Mouse (Mus musculus): ENCODE measurements around the gene Rnf152.

Rnf152 gene

DNA sequence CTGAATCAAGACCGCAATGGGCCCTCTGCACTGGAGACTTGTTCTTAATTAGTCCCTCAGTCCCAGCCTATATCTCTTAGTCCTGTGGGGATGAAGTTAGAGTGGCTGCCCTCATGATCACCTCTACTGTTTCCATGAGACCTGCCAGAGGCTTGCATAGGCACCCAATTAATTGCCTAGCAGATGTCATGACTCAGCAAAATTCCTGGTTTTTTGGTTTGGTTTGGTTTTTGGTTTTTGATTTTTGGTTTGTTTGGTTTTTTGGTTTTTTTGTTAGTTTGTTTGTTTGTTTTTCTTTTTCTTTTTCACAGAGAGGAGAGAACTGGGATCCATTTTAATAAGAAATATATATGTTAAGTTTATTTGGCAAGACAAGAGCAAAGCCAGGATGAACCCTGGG, 28.7 kb downstream of the Rnf152 start:
- POLR2A ChIA-PET, result no interaction called here
- CTCF ChIA-PET, result no interaction called here

DNA sequence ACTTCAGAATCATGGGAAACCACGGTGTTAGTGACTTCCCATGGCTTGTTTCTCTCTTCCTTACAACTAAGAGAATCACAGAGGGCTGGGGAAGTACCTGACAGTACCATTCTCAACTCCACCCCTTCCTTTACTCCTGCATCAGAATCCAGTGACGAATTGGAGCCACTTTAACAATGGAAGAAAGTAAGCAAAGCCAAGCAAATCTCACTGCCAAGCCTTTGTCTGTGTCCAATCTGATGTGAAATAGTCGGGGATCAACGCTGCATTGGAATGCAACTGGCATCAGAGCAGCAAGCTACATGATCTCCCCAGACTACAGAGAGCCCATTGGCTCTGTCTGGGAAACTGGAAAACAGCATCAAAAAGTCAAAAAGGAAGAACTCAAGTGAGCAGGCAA, 31.9 kb downstream of the Rnf152 start:
- ChIA-PET POLR2A (no interaction called here), CTCF (no interaction called here)

DNA sequence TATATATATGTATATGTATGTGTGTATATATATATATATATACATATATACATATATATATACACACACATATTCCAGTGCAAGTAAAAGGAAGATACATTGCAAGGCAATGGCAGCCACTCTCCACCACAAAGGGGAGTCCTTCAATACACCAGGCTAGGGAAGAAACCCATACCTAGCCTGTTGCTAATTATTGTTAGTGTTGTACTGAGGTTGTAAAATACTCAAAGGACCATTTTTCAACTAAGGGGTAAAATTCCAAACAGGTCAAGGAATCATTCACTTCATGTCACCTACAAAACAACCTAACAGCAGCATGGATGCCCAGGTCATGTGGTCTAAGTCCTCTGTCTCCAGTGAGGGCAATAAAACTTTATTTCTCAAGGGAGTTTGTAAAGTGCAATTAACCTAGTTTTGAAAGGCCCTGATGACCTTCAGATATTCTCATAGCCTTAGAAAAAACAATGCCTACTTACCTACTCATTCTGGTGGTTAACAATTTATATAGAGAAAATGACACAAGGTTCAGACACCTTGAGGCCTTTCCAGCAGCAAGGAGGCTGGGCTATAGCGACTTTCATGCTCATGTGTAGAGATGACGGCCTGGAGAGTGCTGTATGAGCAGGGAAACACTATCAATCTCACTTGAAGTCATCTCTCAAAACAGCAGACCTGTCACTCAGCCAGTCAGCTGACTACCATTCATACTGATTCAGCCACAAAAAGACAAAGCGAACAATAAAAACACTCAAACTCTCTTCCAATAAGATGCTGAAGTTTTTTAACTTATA, 42.3 kb downstream of the Rnf152 start:
- CTCF ChIA-PET, result no interaction called here
- POLR2A ChIA-PET, result no interaction called here

DNA sequence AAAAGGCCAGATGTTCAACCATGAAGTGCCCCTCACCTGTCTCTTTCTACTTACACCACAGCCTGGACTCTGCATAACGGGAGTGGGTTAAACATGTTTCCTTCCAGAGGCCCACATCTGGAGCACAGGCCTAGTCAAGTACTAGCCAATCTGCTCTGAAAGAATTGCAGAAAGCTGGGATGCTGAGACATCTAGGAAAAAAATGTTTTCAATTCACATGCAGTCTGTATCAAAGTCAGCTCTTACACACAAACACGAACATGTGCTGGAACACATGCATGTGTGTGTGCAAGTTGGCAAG, 44.0 kb downstream of the Rnf152 start:
- POLR2A ChIA-PET, result interaction anchor here in 1 of 4 experiments (0.7 kb wide), 1 partner anchor 301 kb away, joined by 7 read pairs; no protein-coding TSS in a partner anchor
- CTCF ChIA-PET, result no interaction called here

DNA sequence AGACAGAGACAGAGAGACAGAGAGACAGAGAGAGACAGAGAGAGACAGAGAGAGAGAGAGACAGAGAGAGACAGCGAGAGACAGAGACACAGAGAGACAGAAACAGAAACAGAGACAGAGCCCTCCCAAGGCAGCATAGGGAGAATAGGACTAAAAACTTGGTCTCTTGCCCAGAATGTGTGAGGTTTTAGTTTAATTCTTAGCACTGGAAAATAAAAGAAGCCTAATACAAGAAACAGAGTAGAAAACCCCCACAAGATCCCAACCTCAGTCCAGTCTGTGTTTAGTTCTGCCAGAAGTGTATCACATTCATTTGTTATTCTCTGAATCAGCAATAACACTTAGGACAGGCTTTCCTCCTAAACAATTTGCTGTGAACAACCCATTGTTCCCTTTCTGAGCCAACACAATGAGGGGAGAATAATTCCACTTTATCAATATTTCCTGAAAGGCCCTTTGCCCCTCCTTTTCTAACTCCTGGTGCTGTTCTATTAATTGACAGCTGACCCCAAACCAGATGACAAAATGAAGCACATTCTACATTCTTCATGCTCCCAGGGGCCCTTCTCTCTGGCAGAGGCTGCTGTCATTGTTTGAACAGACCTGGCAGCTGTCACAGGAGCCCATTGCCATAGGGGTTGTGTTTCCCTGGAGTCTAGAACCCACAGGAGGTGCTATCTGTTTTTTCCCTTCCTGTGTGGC, 44.5 kb downstream of the Rnf152 start:
- POLR2A ChIA-PET, result interaction anchor here in 1 of 4 experiments (0.7 kb wide), 1 partner anchor 301 kb away, joined by 7 read pairs; no protein-coding TSS in a partner anchor
- CTCF ChIA-PET, result no interaction called here

DNA sequence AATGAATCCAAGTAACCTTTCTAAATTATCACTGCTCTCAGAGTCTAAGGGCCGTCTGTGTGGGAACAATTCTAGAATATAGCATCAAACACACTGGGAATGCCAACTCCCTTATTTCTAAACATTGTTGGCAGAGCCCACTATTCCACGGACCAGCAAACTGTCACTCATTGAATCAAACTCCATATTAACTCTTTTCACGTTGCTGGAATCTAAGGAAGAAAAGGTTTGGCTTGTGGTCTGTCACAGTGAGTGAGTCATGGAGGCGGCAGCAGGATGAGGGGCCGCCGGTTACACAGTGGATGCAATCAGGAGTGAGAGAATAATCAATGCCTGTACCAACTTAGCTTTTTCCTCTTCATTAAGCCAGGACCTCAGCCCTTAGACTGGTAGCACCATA, 54.3 kb downstream of the Rnf152 start:
- POLR2A ChIA-PET, result no interaction called here
- CTCF ChIA-PET, result no interaction called here

DNA sequence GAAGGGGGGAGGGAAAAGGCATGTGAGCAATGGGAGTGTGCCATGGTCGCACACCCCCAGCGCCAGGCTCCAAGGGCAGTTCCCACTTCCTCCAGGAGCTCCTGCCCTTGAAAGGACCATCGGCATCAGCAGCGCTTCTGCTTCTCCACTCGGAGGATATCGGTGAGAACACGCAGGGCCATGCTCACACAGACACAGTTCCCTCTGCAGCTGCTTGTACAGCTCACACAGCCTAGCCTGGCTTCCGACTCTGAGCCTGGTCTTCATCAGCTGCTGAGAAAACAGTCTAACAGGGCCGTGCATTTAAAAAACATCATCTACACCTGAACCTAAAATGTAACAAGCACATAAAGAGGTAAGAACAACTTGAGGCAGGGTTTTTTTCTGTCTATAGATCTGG, 54.7 kb downstream of the Rnf152 start:
- POLR2A ChIA-PET, result interaction anchor here in 1 of 4 experiments (1.4 kb wide), 1 partner anchor 10 kb away, joined by 4 read pairs; no protein-coding TSS in a partner anchor
- CTCF ChIA-PET, result no interaction called here

DNA sequence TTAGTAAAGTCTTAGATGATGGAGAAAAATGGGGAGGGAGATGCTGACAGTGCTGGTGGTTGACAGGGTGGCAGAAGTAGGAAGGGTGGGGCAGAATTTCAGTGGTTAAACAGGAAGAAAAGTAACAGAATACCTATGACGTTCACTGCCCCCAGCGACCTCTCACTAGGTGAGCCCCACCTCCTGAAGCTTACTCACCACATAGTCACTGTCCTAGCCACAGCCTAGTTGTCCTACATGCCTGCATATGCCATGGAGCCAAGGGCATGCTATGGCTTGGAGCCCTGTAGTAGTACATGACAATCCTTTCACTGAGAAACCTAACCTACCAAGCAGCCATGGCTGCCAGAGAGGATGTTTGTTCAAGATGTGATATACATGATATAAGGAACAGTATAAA, 64.7 kb downstream of the Rnf152 start:
- POLR2A ChIA-PET, result interaction anchor here in 1 of 4 experiments (1.8 kb wide), 1 partner anchor 9 kb away, joined by 4 read pairs; no protein-coding TSS in a partner anchor

DNA sequence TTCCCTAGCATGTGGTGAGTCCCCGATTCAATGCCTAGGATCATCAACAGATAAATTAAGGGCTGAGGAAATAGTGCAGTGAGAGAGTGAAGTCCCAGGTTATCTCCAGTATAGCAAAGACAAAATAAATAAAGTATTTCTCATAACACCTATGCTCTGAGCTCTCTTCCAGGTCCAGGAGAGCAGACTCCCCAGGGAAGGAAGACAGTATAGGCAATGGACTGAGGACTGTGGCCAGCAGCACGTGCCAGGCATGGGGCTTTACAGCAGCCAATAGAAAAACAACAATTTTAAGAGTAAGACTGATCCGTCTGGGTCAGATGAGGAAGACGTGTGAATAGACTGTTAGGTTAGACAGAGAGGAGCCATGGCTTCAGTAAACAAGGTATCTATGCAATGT, 69.0 kb downstream of the Rnf152 start:
- POLR2A ChIA-PET, result no interaction called here
- CTCF ChIA-PET, result no interaction called here

More for the DNA sequence above, 64.7 kb downstream of the Rnf152 start:
- CTCF ChIA-PET, result no interaction called here

DNA sequence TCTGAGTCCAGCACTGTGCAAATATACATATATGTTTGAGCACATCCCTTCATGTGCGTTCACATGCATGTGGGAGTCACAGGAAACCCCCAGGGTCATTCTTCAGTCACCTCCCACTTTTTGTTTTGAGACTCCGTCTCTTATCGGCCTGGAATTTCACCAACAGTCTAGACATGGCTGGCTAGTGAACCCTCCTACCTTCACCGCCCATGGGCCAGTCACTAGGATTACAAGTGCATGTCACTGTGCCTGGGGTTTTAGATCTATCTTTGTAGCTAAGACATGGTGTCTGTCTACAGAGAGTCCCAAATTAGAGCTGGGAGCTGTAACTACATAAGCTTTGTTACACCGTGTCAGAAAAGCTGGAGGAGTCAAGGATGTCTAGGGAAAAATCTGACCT, 69.6 kb downstream of the Rnf152 start:
- POLR2A ChIA-PET, result no interaction called here
- CTCF ChIA-PET, result no interaction called here

DNA sequence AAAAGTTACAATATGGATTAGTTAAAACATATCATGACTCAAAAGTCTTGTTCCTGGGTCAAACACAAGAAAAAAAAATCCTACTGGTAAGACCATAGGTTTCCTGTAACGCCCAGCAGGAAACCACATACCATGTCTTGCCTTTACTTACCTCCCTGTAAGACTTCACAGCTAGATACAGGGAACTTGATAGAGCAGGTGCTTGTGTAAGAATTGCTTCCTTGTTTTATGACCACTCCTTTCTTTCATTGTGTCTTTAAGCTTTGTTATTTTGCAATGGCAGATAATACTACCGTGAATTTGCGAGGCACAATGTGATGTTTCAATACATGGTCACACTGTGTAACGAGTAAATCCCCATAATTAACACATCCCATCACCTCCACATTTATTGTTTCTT, 71.5 kb downstream of the Rnf152 start:
- CTCF ChIA-PET, result interaction anchor here in 1 of 4 experiments (1.5 kb wide), 1 partner anchor 78 kb away, joined by 3 read pairs; no protein-coding TSS in a partner anchor
- POLR2A ChIA-PET, result no interaction called here

DNA sequence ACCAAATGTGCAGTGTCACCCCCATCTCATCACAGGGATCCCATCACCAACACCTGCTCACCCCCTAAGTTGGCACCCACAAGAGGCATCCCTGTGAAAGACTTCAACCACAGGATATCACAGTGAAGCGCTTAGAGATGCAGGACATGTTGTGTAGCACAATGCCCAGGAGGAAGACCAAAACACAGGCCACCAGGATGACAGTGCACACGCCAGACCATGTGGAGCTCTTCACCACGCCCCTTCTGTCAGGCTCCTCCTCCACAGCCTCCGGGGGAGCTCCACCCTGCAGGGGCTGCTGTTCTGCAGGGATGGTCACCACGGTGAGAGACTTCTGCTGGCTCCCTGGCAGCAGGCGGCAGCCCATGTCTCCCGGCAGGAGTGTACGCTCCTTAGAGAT, 72.4 kb downstream of the Rnf152 start:
- ChIA-PET CTCF (interaction anchor here in 1 of 4 experiments (1.5 kb wide), 1 partner anchor 79 kb away, joined by 3 read pairs; no protein-coding TSS in a partner anchor), POLR2A (no interaction called here)

DNA sequence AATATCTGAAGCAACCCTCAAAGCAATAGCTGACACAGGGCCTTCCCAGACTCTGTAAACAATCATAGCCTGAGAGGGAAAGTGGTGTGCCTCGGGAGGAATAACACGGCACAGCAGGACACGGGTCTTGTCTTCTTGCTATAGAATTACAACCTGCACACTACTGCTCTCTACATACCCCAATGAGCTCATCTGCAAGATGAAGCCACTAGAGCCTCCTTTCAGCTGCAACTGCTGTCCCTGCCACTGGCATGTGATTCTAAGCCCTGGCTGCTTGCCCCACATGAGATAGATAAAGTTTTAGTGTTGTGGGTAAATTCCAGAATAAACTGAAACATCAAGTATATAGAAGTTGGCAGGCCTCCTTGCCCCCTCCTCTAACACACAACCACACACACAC, 75.2 kb downstream of the Rnf152 start:
- POLR2A ChIA-PET, result interaction anchor here in 1 of 4 experiments (0.7 to 1.3 kb wide), 2 partner anchors 152 to 477 kb away, joined by 3 read pairs; no protein-coding TSS in a partner anchor
- CTCF ChIA-PET, result no interaction called here

DNA sequence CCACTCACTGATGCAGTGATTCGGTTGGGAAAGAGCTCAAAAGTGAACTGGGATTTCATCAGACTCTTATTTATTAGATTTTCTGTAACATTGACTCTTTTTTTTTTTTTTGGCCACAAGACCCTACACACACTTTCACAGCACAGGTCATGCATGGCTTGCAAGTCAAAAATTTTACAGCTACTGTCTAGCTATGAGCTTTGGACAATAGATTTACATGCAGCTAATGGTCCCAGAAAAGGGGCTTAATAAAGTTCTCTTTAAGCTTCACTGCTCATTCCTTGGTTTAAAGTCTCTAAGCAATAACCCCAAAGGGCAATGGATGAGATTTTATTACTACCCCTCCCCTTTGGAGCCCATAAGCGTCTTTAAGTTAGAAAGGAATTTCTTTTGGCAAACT, 76.3 kb downstream of the Rnf152 start:
- ChIA-PET POLR2A (no interaction called here), CTCF (interaction anchor here in 1 of 4 experiments (0.6 kb wide), 1 partner anchor 993 kb away, joined by 4 read pairs; no protein-coding TSS in a partner anchor)

DNA sequence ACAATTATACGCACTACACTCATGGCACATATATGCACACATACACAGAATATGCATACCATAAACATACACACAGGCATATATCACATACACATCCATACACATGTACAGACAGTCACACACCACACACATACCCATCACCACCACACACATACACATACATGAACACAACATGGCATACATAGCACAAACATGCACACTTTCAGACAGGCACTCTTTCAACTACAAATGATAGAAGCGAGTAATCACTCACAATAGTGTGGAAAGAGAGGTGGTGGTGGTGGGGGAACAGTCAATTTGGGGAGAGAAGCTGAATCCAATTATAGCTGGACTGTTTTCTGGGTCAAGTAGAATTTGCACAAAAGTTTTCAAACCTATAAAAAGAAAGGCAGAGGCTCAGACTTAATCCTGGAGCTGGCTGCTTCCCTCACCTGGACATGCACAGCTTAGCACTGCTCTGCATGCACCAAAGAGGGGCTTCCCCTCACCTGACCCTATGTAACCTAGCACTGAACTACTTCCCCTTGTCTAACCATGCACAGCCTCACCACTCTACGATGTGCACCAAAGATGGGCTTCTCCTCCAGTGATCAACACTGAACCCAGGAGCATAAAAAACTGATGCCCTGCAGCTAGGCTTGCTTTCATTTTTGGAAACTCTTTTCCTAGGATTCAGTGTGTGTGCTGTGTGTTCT, 81.9 kb downstream of the Rnf152 start:
- CTCF ChIA-PET, result no interaction called here

DNA sequence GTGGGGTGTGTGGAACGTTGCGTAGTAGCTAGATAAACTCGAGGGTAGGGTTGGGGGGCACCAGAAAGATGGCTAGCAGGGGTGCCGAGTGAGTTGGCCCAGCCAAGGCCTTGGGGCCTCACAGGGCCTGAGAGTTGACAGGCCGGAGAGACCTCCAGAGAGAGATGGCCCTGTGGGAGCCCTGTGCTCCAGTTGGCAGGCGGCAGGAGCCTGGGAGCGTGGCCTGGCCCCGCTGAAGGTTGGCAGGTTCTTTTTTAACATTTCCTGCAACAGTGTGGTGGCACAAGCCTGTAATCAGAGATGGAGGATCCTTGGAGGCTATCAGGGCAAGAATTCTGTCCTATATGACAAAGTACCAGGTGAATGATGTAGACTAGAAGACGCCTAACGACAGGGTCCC, 85.4 kb downstream of the Rnf152 start:
- ChIA-PET CTCF (no interaction called here), POLR2A (no interaction called here)

More for the DNA sequence above, 81.9 kb downstream of the Rnf152 start:
- POLR2A ChIA-PET, result no interaction called here

DNA sequence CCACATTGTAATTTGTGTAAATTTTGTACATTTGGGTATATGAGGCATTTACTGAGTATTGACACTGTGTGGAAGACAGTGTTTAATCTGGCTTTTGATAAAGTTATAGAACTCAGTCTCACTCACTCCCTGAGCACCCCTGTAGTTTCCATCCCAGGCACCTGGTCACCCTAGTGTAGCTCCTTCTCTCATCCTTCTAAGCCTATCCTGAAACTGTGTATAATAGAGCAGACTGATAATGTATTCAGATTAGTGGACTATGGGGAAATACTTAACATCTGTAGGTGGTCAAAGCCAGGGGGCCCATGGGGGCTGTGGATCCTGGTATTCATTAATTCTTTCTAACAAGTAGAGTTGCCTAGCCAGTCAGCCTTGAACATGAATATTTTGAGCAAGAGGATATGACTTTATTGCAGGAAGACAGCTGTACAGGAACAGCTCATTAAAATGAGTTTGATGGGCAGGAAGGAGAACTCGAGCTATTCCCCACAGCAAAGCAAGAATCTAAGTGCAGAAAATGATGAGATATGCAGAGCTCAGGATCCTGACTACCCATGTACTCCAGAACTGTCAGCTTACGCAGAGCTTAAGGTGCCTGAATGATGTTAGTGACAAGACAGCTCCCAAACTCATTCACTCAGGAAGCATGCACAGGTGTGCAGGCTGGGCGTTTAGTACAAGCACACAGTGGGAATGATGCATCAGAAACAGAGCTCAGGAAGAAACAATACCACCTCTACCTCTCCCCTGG, 93.1 kb downstream of the Rnf152 start:
- CTCF ChIA-PET, result no interaction called here
- POLR2A ChIA-PET, result no interaction called here

DNA sequence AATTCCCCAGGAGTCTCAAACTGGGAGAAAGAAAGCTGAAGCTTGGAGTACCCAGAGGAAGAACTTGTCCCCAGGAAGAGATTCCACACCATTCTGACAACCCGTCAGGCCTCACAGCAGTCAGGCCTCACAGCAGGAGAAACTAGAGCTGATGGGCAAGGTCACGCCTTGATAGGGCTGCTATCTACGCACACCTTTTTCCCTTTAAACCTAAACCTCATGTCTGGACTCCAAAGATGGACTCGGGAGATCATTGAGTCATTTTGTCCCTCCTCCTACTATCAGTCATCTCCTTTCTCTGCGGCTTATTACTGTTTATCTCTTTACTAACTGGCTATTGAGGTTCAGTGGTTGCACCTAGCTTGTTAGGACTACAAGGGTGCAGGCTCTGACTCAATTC, 96.3 kb downstream of the Rnf152 start:
- ChIA-PET POLR2A (no interaction called here), CTCF (no interaction called here)

DNA sequence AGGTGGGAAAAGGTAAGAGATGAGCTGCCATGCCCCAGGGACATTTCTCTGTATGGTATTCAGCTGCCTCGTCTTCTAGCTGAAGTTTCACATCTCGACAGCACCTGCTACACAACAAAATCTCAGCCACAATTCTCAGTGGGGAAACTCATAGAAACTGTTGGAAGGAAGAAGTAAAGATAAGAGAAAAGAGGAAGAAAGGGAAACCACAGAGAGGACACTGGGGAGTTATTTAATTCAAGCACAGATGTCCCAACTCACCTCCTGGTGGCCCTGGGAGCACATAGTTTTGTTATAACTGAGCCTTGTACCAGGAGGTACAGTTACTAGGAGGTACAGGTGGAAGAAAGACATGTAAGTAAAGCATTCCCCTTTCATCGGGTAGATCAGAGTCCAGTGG, 99.3 kb downstream of the Rnf152 start:
- ChIA-PET POLR2A (no interaction called here), CTCF (no interaction called here)

DNA sequence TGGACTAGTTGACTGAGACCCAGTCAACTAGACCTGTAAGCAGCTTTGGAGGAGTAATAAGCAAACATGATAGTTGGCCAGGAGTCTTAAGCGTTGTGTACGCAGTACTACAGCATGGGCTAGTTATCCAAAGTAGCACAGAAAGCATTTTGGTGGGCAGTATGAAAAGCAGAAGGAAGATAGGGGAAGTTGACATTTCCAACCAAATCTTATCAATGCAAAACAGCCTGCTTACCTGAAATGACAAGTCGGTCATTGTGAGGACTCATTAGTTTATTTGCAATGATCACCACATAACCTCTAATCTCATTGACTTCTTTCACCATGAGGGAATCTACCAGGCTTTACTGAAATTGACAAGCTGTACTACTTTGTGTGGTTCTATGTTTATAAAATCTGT, 107.3 kb downstream of the Rnf152 start:
- ChIA-PET POLR2A (no interaction called here), CTCF (no interaction called here)

All from embryonic stem cell, embryonic (primary cell).